Mouse (Mus musculus) embryo, embryonic 10 days (tissue): Measurements from ENCODE around the gene Zfp964.
"Not testable (repeated sequence)": the region's sequence is repeated elsewhere in the genome, so short reads cannot be mapped to it uniquely, and the experiment has no call there.

Source experiments
- DNase-seq: peaks from one replicate; pipeline ENCODE4 v3.0.0-alpha.2; 2015; ENCODE audit warnings: low spot score

Zfp964 gene

DNA sequence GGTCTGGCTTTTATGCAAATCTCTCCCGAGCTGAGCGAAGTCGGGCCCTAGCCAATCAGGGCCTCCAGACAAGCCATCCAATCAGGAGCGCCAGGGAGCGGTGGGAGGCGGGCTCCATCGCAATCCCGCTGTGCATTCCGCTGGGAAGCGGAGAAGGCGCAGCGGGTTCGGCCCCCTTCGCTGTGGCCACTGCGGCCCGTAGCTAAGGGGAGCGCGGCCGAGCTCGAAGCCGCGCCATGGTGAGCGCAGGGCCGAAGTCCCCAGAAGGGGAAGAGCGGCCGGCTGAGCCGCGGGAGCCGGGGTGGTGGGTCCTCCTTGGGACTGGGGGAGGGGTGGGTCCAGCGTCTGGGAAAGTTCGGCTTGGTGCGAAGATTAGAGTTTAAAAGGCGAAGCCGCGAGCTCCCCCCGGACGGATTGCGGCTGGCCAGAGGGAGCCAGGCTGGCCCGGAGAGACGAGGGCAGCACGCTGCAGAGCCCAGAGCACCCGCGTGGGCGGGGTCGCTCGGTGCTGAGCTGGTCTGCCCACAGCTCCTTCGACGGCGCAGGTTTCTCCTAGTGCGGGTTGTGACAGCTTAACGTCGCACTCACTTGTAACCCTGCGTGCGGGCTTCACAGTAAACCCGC lies at the start of gene Zfp964:
Gene Zfp964, plus strand, starts transcription at position 122 of the 624 bp plus-strand sequence.
- DNase-seq: peak; percentile 97

DNA sequence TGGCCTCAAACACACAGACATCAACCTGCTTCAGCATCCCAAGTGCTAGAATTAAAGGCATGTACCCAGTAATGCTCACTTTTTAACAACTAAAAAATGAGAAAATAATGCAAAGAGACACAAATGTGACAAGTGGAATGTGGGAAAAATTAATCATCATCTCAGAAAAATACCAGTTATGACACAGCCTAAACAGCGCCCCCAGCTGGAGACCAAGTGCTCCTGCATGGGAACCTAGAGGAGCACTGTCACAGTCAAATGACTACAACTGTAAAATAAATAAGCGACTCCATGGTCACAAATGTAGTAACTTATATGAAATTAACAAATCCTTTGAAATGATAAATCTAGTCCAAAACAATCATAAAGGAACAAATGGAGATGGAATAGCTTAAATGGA lies 39.6 kb upstream of the Zfp964 start:
- DNase-seq: no peak

DNA sequence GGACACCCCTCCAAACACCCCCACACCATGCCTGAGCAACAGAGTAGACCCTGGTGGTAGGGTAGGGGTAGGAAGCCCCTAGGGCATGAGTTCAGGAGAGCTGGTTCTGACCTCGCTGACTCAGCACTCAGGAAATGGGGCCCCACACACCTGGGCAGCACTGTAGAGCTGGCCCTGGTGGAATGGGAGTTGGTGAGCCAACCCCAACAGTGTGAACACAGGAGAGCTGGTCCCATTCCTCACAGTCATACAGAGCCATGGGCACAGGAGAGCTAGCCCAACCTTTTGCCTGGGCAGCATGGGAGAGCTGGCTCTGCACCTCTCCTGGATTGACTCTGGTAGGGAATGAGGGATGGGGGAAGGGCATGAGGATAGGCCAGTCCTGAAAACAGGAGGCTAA lies 36.2 kb upstream of the Zfp964 start:
- DNase-seq: no peak

DNA sequence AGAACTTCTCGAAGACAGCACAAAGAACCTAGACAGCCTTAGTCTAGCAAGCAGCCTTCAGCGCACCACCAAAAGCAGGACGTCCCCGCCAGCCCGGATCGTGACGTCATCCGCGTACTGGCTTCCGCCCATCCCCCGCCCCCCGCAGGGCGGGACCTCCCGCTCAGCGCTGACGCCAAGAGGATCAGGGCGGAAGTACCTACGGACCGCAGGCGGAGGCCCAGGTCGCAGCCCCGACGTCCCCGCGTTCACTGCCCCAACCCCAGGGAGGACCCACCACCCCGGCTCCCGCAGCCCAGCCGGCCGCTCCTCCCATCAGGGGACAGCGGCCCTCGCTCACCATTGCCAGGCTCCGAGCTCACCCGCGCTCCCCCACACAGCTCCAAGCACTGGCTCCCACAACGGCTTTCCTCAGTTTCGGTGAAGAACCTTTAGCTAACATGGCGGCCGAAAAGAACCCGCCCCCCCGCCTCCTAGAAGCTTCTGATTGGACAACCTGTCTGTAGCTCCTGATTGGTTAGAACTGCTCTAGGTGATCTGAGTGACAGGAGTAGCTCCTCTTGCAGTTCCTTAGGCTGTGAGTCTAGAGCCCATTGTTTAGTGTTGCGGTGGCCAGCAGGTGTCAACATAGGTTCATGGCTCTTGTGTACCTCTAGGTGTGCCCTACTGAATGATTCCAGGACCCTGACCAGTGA lies 29.0 kb upstream of the Zfp964 start, which contains the start of gene Zfp868:
Gene Zfp868, minus strand, starts transcription at position 454 of the 695 bp plus-strand sequence.
- DNase-seq: peak; percentile 97

DNA sequence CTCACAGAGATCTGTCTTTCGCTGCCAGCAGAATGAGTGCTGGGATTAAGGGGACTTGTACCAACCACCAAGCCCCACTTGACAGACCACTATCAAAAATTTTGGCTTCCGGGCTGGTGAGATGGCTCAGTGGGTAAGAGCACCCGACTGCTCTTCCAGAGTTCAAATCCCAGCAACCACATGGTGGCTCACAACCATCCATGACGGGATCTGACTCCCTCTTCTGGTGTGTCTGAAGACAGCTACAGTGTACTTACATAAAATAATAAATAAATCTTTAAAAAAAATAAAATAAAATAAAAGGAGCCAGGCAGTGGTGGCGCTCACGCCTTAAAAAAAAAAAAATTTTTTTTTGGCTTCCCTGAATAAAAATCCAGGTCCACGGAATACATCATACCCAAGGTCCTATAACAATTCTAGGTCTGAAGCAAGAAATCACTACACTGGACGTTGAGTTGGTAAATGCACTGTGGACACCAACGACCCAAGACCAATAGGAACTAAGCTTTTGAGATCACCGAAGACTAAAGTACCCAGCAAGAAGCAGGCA lies 396 bp upstream of the Zfp964 start:
- no peak for DNase-seq

DNA sequence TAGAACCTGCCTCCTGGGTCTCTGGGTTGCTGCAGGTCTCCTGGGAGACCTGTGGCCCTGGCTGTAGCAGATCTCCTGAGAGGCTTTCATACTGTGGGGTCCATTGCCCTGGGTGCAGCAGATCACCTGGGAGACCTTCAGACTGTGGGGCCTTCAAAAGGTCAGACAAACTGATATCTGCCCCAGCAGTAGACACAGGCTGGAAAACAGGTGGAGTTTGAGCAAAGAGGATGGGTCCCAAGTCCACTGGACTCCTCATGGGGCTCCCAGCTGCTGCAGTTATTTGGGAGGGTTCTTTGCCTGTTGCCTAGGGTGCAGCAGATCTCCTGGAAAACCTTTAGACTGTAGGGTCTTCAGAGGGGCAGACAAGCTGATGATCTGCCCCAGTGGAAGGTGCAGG lies 7.0 kb downstream of the Zfp964 start:
- no peak for DNase-seq

DNA sequence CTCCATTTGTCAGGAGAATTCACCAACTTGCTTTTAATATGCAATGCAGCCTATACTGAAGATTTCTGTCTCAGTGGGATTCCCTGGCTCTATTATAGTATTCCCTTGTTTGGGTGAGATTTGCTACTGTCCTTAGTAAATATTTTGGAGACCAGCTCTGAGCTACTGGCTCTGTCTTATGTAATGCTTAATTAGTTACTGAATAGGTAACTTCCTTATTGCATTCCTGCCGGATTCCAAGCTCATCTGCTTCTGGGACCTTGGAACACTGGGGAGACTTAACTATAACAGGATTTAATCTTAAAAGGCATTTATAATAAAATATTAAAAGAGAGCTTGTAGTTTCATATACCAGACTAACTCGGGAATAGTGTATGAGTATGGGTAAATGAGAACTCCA lies 10.8 kb downstream of the Zfp964 start:
- DNase-seq: not testable (repeated sequence)

DNA sequence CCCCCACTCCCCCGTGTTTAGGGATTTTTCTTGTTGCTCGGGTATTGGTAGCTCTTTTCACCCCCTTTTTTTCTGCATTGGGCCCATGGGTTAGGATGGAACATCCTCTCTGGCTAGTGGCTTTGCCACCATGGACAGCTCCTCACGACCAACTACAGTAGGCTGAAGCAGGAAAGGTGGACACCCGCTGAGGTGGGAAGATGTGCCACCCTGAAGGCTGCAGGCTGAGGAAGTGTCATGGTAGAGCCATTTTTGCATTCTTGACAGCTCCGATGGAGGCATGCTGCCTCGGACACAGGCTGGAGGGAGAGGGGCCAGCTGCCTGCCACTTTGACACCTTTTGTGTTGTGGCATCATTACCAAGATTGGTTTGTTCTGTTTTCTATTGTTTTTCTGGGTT lies 47.5 kb downstream of the Zfp964 start:
- DNase-seq: no peak

DNA sequence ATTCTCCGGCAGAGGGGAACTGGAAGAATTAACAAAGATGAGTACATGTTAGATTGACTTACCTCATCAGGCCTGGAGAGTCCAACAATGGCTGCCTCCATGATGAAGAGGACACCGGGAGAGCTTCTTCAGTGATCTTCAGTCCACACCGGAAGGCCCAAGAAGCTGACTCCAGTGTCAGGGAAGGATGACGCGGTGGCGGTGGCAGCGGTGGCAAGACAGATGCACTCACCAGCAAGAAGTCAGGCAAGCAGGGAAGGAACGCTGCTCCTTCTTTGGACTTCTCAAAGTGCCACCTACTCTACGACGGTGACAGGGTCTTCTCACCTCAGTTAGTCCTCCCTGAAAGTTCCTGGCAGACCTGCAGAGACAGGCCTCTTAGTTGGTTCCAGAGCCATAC lies 56.3 kb downstream of the Zfp964 start, which contains the start of gene Zfp869:
Gene Zfp869, minus strand, starts transcription at position 101 of the 400 bp plus-strand sequence.
- DNase-seq: not testable (repeated sequence)

DNA sequence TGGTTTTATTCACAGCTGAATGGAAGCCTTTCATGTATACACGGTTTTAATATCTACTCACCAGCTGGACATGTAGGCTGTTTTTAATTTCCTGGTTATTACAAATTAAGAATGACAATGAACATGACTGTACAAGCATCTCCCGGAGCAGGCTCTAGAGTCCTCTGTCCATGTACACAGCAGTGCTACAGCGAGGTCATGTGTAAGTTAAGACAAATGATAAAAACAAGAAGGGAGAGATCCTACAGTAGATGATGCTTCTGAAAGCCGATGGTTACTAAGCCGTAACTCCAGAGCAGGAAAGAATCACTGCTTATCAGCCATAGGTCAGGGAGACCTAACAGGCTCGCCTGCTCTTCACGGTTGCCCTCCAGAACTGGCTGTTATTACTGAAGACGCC lies 59.2 kb downstream of the Zfp964 start:
- DNase-seq: no peak

DNA sequence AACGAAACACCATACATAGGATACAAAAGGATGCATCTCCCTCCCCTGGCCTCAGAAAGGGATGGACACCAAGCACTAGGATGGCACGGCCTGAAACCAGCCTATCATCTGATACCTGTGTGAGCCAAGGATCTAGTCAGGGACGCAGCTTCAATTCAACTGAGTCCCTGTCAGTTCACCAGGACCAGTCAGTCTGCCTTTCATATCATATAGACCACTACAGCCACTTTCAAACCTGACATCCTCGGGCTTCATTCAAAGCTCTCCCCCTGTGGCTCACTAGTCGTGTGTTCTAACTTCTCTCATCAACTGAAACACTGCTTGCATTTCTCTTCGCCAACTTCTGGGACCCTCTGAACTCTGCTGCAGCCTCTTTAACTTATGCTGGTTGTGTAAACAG lies 61.1 kb downstream of the Zfp964 start:
- no peak for DNase-seq
